Mouse (Mus musculus) monocyte, adult 5-6 weeks (primary cell): ENCODE measurements around the gene Pitx3. TPM values are rescaled to one million over a fixed set of nuclear protein-coding genes. Genes with fewer than 3 reads are reported as not detected.
"Not testable (repeated sequence)": the region's sequence is repeated elsewhere in the genome, so short reads cannot be mapped to it uniquely, and the experiment has no call there.

Experiments
- ATAC-seq: fragments of 153-309, 156-312 bp; replicated peaks from 2 replicates; pipeline ENCODE4 v1.8.0; 2017; ENCODE audit warnings: mild to moderate bottlenecking; ENCODE audit not compliant: low TSS enrichment, insufficient number of reproducible peaks, severe bottlenecking, poor library complexity, low FRiP score
- total RNA-seq: library from RNA; stranded (forward); fragments of 200-1000, 200-491, 200-594 nt; gene quantifications from 3 replicates; pipeline ENCODE4 v1.2.3, GENCODE M21; 2017

Pitx3 gene
- not detected in 3 replicates for total RNA-seq

DNA sequence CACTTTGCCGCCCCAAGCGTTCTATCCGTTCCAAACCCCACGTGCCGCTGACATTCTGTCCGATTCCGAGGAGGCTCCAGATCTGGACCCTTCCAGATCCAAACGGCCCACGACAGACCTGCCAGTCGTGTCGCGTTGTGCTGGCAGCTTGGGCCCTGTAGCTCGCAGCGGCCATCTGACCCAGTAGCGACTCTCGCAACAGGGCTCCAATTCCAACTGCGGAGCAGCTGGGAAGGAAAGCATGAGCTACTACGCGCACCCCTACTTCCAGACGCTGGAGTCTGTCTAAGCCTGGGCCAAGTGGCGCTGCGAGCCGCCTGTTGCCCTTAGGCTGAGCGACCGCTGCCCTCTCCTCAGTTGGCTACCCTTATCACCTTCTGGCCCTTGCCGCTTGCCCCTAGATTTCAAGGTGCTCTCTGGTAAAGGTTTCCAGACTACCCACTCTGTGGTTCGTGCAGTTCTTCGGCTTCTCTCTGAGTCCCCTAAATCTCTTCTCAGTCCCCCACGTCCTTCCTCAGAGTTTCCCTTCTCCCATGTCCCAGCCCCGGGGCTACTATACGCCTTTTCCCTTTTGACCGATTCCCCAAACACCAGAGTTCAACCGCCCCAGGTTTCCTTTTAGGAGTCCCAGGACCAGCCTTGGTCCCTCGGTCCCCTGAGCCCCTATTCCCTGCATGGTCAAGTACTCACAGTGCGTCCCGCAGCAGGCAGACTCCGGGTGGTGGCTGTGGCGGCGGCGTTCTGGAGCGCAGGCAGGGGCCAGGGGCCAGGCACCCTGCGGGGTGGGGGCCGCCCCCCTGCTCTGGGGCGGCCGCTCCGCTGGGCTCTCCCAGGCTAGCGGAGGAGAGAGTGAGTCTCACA lies at the start of gene Pitx3:
TSS of gene Pitx3 (minus strand) at position 816 of the 861 bp plus-strand sequence.
- no peak for ATAC-seq

DNA sequence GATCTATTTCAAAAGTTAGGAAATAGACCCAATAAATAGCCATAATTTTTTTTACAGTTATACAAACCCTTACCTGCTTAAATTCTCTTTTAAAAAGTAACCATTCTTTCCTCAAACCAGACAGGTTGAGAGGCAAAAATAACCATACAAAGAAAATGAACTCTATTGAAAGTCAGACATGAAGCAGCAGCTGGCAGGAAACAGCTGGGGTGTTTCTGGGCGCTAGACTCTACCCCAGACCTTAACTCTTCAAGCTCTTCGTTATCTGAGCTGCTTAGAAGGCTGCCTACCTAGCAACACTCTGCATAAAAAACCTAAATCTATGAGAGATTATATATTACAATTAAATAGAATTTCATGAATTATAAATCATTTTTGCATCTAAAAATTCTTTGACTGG lies 39.1 kb upstream of the Pitx3 start:
- ATAC-seq = no peak

DNA sequence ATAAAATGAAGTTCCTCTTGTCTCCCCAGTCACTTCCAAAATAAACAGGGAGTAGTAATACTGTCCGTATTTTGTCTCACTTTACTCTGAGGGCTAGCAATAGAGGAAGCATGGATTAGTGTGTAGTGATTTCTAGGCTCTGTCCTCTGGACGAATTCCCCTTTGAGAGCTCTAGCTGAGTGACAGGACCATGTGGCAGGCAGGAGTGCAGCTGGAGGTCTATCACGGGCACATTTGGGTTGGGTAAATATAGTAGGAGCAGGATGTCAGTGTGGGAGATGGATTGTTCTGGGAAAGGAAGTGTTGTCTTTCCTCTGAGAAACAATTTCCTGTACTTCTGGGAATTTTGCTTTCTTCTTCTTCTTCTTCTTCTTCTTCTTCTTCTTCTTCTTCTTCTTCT lies 38.5 kb upstream of the Pitx3 start:
- no peak for ATAC-seq

DNA sequence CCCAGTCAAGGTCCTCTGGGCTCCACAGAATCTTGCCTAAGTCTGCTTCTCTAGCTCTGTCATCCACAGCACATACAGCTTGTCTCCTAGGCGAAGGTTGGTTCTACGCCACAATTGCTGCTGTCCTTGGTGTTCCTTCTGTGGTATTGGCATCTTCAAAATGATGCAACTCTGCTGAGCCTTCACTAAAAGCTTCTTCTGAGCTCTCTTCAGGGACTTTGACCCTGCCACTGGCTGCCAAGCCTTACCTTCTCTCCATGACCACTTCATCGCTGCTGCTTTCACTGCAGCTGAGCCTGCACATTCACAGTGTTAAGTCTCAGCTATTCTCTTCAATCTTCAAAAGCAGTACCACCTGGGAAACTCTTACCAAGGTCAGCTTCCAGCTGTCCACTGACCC lies 34.1 kb upstream of the Pitx3 start:
- no peak for ATAC-seq

GRCm38 (mm10) chr19:46180274-46180673 lies 32.1 kb upstream of the Pitx3 start:
- ATAC-seq = no peak

- no peak for ATAC-seq
These were observed 28.9 kb upstream of the Pitx3 start for GRCm38 (mm10) chr19:46177046-46177445.

DNA sequence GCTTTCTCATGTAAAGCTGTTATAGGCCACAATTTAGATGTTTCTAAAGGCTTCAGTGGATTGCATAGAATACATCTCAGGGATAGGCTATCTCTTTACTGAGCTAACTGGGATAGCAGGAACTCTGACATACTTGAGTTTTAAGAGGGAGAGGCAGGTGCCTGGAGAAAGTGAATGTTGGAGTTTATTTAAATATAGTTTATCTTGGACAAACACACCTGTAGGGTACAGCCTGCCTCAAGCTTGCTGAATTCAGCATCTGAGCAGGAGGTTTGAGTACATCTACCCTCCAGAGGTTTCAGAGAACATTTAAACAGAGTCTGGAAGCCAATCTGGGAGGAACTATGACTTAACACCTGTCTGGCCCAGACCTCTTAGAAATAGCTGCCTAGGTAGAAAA lies 27.0 kb upstream of the Pitx3 start:
- no peak for ATAC-seq

GRCm38 (mm10) chr19:46172541-46172940 lies 24.4 kb upstream of the Pitx3 start:
- ATAC-seq = no peak

DNA sequence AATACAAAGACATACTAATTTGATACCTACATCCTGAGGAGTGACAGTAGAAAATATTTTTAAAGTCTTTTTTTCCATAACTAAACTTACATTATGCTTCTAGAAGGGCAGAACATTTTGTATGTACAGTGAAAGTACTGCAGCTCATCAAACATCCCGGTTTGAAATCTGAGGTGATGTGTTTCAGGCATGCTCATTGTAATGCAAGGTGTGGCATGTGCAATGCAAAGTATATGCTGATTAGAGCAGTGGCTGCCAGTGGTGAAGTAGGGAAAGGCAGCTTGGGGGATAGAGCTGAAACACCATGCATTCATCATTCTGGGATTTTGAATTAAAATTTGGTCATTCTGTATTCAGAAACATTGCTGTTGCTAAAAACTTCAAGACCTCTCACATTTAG lies 21.8 kb upstream of the Pitx3 start:
- no peak for ATAC-seq

- ATAC-seq = no peak
These were observed 21.3 kb upstream of the Pitx3 start for GRCm38 (mm10) chr19:46169396-46169795.

DNA sequence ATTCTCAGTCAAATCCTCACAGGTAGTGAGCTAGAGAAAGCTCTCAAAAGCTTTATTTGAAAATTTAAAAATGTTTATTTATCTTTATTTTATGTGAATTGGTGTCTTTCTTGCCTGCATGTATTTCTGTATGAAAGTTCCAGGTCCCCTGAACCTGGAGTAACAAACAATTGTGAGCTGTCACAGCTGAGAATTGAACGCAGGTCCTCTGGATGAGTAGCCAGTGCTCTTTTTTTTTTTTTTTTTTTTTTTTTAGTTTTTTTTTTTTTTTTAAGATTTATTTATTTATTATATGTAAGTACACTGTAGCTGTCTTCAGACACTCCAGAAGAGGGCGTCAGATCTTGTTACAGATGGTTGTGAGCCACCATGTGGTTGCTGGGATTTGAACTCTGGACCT lies 19.0 kb upstream of the Pitx3 start:
- not testable (repeated sequence) for ATAC-seq

GRCm38 (mm10) chr19:46165950-46166349 lies 17.8 kb upstream of the Pitx3 start:
- no peak for ATAC-seq

GRCm38 (mm10) chr19:46152127-46152803 lies 4.1 kb upstream of the Pitx3 start, which contains the start of gene Gbf1:
TSS of gene Gbf1 (plus strand) at chr19:46152509.
- peak; percentile 97 for ATAC-seq

GRCm38 (mm10) chr19:46149091-46149490 lies 965 bp upstream of the Pitx3 start:
- no peak for ATAC-seq

DNA sequence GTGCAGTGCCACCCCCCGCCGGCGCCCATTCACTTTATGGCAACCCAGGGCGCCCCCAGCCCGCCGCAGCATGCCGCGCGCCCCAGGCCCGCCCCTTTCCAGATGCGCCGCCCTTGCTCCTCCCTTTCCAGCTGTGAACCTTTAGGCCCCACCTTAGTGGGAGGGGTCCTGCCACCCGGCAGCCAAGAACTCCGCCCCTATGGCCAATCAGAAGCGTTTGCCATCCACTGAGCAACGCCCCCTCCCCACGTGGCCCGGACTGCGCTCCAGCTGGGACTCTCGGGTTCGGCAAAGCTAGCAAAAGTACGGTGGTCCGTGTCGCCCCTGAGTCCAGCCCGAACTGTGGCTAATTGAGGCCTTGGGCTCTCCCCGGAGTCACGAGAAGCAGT lies 240 bp upstream of the Pitx3 start:
- 0 out of 2 replicates have a peak, but pooled peaks have one; percentile 28 for ATAC-seq

DNA sequence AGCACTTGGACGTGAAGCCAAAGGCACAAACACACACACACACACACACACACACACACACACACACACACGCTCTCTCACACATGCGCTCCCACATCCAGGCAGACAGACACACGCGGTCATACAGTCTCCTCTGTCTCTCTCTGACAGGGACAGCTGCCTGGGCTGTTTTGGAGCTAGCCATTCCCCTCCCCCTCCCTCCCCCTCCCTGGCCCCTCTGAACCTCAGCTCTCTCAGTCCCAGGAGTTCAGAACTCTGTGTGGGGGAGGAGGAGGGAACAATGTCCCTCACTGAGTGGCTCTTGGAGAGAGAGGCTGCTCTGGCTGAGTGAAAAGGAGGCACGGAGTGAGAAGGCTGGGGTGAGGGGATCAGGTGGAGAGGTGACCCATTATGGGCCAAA lies 7.0 kb downstream of the Pitx3 start:
- ATAC-seq = no peak

DNA sequence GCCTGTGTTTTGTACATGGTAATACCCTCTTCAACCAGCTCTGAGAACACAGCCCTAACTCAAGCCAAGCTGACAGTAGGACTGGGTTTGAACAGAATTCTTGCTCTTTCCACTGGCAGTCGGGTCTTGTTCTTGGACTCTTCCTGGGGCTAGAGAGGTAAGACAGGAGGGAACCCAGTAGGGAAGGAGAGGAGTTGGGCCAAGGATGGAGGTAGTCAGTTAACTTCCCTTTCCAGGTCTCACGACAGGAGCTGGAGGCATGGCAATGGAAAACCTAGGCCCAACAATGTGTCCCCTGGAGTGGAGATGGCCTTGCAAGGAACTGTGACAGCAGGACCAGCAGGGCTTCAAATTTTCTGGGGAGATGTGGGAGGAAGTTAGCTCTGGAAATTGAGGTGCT lies 7.8 kb downstream of the Pitx3 start:
- no peak for ATAC-seq

- peak; percentile 66 for ATAC-seq
These were observed 11.2 kb downstream of the Pitx3 start for GRCm38 (mm10) chr19:46136639-46137580.
